Mouse (Mus musculus): ENCODE data around the gene Fzd4.
A peak's percentile ranks its signal among the peaks of the same experiment; 100 is the strongest.

DNA sequence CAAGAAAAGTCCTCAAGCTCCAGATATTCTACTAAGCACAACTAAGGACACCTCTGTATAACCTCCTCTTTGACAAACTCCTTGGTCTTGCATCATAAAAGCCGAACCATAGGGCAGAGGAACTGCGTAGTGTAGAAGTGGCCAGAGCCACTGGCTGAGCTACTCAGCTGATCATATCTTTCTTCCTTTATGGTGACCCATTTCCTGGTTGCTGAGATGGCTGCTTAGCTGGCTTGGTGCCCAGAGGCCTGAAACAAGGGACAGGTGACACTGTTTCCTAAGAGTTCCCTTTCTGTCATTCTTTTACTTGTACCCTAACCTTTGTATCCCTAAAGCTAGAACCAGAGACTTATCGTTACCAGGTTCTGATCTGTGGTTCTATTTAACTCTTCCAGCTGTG is 7.2 kb downstream of the Fzd4 start:
- TF ChIP-seq CTCF (IDR thresholded peaks at IDR 0.05): no peak
- no peak for TF ChIP-seq EP300 (IDR thresholded peaks at IDR 0.05; ENCODE audit: insufficient read depth, low read depth, low read length)
- peak; percentile 15; the same call in 1 of the 2 replicates for TF ChIP-seq POLR2A (IDR thresholded peaks at IDR 0.05; ENCODE audit: insufficient read depth, low read depth, low read length)

Measured in heart, adult 2 months (tissue).